Mouse (Mus musculus) forebrain, postnatal 0 days (tissue): ENCODE results near the gene Dnm3. TPM values are rescaled to one million over a fixed set of nuclear protein-coding genes. Genes with fewer than 3 reads are reported as not detected.

ENCODE experiments used
- ATAC-seq: fragments of 200-750 bp; cut with Nextera tagmentation; 2 replicates; pipeline ENCODE4 v1.8.0; 2017; ENCODE audit warnings: mild to moderate bottlenecking, moderate library complexity
- DNase-seq: peaks from one replicate; pipeline ENCODE4 v3.0.0-alpha.2; 2015
- H3K27ac ChIP-seq: fragments of 300-500 bp; sonication (generic); 2 replicates; pipeline ENCODE4 v1.5.1; 2014; ENCODE audit warnings: low read depth, mild to moderate bottlenecking, antibody characterized with exemption, low read length, moderate library complexity, mixed read lengths
- H3K27me3 ChIP-seq: fragments of 300-500 bp; sonication (generic); 2 replicates; pipeline ENCODE4 v1.6.1; 2014; ENCODE audit warnings: mild to moderate bottlenecking, low read length, mixed read lengths; ENCODE audit not compliant: insufficient read depth
- H3K36me3 ChIP-seq: fragments of 300-500 bp; sonication (generic); 2 replicates; pipeline ENCODE4 v1.6.1; 2014; ENCODE audit warnings: mild to moderate bottlenecking, moderate library complexity; ENCODE audit not compliant: insufficient read depth
- H3K4me1 ChIP-seq: fragments of 300-500 bp; sonication (generic); 2 replicates; pipeline ENCODE4 v1.6.1; 2014; ENCODE audit warnings: antibody characterized with exemption; ENCODE audit not compliant: insufficient read depth
- H3K4me2 ChIP-seq: fragments of 300-500 bp; sonication (generic); 2 replicates; pipeline ENCODE4 v1.6.1; 2014; ENCODE audit warnings: low read depth, mild to moderate bottlenecking, moderate library complexity
- H3K4me3 ChIP-seq: fragments of 300-500 bp; sonication (generic); 2 replicates; pipeline ENCODE4 v1.5.1; 2014; ENCODE audit warnings: low read depth, low read length, mixed read lengths
- H3K9ac ChIP-seq: fragments of 300-500 bp; sonication (generic); 2 replicates; pipeline ENCODE4 v1.6.1; 2014; ENCODE audit warnings: mild to moderate bottlenecking
- H3K9me3 ChIP-seq: fragments of 300-500 bp; sonication (generic); 2 replicates; pipeline ENCODE4 v1.6.1; 2016; ENCODE audit warnings: low read length
- CTCF ChIP-seq: sonication (generic); IDR thresholded peaks from 2 replicates; pipeline ENCODE4 v1.5.1; 2016; ENCODE audit warnings: antibody characterized with exemption, control low read depth, low read depth
- WGBS: fragments of 180-500 bp; shearing (Covaris S2); extraction: QIAGEN DNeasy Blood & Tissue Kit; methylation state at CpG from one replicate; pipeline ENCODE4 v1.1.7; 2014; 5-methylcytosine and 5-hydroxymethylcytosine counted together
- polyA plus RNA-seq: library from polyadenylated mRNA; unstranded; fragments of >200 nt; fragmentation: Nextera tagmentation; extraction: Ambion mirVana; gene quantifications from 2 replicates; pipeline ENCODE4 v1.2.1, GENCODE M21; 2015
- total RNA-seq: library from RNA; depleted of rRNA; stranded (reverse); fragments of >200 nt; gene quantifications from 2 replicates; pipeline ENCODE4 v1.2.3, GENCODE M21; 2014

Dnm3 gene
- total and polyA plus RNA-seq, 2 experiments from 2014 or later = 45.3 to 74.4 TPM

DNA sequence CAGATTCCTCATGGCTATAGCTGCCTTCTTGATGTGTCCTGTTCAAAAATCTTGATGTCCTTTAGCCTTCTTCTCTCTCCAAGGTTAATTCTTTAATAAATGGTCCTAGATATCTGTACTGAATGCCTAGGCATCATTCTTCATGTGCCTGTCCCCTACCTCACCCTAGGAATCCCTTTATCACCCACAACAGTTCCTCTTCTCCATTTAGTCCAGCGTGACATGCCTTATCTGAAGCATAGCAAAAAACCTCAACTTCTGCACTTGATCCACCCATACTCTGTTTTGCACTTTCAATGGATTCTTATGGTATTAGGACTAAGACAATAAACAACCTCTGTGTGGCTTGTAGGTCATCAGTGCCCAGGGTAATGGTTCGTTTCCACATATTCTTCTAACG, 378.6 kb downstream of the Dnm3 start:
- no peaks in the 10 kb centered on the region for H3K27me3 ChIP-seq
- H3K9ac ChIP-seq = no peak overlapping the region
- H3K27ac ChIP-seq = no peak overlapping the region
- no peaks in the 10 kb centered on the region for H3K4me1 ChIP-seq
- no peak overlapping the region for H3K4me3 ChIP-seq
- H3K4me2 ChIP-seq = no peak overlapping the region
- no peak for ATAC-seq
- no peaks in the 10 kb centered on the region for H3K9me3 ChIP-seq
- no peak for TF ChIP-seq CTCF
- no peaks in the 10 kb centered on the region for H3K36me3 ChIP-seq
- 88% methylated on average over 3 of the region's 3 CpGs for WGBS
- DNase-seq = no peak

DNA sequence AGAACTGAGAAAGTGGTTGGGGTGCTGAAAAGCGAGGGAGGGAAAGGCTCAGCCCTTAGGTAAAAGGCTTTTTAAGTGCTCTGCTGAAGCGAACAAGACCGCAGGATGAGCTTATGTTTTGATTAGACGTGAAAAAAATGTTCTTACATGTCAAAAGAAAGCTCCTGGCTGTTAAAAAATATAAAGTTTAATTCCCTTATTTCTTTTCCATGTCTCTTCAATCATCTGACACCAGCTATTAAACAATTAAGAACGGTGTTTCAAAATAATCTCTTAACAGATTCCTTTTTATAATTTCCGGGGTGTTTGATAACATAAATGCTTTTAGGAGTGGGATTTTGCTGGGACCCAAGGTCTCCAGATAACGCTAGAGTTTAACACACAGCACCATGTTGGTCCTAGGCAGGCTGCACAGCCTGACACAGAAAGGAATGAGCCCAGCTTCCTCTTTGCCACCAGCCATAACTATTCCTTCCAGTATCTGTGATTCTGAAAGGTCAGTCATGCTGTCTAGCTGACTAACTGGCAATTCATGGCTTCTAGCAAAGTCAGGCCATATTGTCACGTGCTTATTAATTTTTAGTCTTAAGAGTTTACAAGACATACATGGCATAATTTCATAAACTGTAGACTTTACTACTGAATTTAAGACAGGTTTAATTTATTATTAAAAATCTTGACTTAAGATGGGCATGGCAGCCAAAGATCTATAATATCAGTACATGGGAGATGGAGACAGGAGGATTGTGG, 383.1 kb downstream of the Dnm3 start:
- H3K4me2 ChIP-seq = no peak overlapping the region
- no peak for ATAC-seq
- no peak for TF ChIP-seq CTCF
- 78% methylated on average over 8 of the region's 8 CpGs for WGBS
- no peak overlapping the region for H3K4me3 ChIP-seq
- no peak for DNase-seq
- H3K27ac ChIP-seq = no peak overlapping the region
- no peaks in the 10 kb centered on the region for H3K36me3 ChIP-seq
- H3K4me1 ChIP-seq = no peaks in the 10 kb centered on the region
- 0 out of 2 replicates have a peak, but pooled peaks cover 3% of the 10 kb centered on the region for H3K9me3 ChIP-seq
- H3K9ac ChIP-seq = no peak overlapping the region
- H3K27me3 ChIP-seq = no peaks in the 10 kb centered on the region

DNA sequence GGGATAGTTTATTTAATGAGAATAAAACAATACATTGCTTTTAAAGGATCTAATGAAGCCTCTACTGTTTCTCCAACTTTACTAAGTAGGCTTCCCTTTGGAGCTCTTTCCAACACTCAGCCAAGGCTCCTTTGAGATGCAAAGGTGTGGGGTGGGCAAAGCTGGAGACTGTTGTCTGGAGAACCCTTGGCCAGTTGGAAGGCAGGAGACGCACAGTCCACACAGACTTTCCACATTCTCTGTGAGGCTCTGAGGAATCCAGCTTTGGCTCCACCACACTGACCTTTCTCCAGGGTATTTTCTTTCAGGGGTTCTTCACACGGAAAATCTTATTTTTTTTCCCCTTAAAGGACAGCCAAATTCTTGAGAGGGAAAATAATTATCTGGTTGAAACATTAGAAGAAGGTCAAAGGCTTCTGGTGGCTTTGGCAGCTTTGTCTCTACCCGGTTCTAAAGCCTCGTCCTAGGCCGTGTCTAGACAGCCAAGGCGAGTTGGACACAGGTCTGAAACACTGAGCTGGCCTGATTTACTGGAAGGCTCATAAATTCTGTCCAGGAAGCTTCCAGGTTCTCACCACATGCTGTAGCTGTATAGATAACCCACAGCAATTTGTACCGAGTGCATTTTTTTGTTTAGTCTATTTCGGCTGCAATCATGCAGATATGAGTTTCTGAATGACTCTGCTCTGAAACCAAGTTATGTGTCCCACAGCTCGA, 383.9 kb downstream of the Dnm3 start:
- 0 out of 2 replicates have a peak, but pooled peaks cover 3% of the 10 kb centered on the region for H3K9me3 ChIP-seq
- no peak for TF ChIP-seq CTCF
- no peaks in the 10 kb centered on the region for H3K27me3 ChIP-seq
- no peak overlapping the region for H3K9ac ChIP-seq
- no peak for ATAC-seq
- H3K4me2 ChIP-seq = no peak overlapping the region
- 78% methylated on average over 9 of the region's 9 CpGs for WGBS
- H3K27ac ChIP-seq = no peak overlapping the region
- no peaks in the 10 kb centered on the region for H3K4me1 ChIP-seq
- H3K4me3 ChIP-seq = no peak overlapping the region
- no peak for DNase-seq
- H3K36me3 ChIP-seq = no peaks in the 10 kb centered on the region

DNA sequence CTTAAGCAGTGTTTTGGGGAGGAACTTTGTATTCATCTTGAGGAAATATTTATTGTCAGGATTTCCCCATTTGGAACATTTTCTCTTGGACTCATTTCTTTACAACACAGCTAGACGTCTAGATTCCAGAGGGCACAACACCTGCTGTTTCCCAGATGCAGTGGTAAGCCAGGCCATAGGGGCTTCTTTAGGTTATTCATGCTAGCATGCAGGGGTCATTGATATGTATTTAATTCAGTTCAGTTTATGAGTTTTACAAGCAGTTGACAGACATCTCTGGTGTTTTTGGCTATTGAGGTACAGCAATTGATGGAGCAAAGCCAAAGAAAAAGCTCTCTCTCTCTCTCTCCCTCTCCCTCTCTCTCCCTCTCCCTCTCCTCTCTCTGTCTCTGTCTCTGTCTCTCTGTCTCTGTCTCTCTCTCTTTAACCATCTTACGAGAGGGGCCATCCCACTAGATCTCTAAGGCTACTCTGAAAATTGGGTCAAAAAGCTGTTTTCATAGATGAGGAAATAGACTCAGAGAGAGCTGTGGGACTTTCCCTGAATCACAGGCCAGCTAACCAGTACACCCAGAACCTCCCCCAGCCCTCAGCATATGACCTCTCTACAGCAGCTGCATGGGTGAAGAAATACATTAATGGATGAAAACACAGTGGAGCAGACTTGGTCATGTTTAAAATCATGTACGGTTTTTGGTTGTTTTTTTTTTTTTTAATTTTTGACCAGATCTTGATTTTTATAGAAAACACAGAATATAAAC, 384.8 kb downstream of the Dnm3 start:
- Histone ChIP-seq H3K9ac (no peak overlapping the region), H3K4me1 (no peaks in the 10 kb centered on the region), H3K27ac (no peak overlapping the region), H3K36me3 (no peaks in the 10 kb centered on the region), H3K4me2 (no peak overlapping the region), H3K9me3 (0 out of 2 replicates have a peak, but pooled peaks cover 3% of the 10 kb centered on the region), H3K4me3 (no peak overlapping the region), H3K27me3 (no peaks in the 10 kb centered on the region)
- ATAC-seq (no peak), DNase-seq (no peak)
- no peak for TF ChIP-seq CTCF
- WGBS = 77% methylated on average over 3 of the region's 3 CpGs

DNA sequence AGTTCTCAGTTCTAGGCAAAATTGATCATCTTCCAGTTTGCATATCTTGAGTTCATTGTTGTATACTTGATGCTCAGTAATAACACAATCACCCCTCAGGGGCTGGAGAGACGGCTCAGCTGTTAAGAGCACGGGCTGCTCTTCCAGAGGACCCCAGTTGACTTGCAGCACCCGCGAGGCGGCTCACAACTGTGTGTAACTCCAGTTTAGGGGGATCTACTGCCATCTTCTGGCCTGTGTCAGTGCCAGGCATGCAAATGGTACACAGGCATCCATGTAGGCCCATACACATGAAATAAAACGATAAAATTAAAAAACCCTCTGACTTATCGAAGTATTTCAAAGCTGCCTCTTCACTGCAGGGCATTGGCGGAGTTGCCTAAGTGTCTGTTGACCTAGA, 385.4 kb downstream of the Dnm3 start:
- TF ChIP-seq CTCF = 0 out of 2 replicates have a peak, but pooled peaks have one; percentile 6

DNA sequence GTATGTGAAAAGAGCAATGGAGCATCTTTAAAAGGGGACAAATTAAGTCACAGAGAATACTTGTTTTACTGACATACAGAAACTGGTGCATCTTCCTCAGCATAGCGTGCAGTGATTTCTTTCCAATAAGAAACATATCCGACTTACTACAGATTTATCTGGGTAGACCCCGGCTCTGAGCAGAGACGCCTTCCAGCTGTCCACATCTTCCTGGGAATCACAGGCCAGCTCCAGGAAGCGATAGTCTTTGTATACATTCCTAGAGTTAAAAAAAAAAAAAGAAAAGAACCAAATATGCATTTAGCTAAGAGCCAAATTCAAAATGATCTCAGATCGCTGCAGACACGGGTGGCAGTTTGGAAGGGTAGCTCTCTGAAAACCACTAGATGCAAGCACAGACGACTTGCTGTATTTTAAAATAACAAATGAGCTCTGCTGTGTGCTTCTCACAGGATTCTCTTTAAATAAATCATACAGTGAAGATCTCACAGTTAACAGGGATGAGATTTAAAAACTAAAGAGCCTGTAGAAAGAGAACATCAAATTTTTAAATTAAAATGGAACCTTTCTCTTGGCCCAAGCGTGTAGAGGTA, 393.9 kb downstream of the Dnm3 start:
- H3K27me3 ChIP-seq = no peaks in the 10 kb centered on the region
- no peak overlapping the region for H3K4me3 ChIP-seq
- DNase-seq (peak; percentile 26), ATAC-seq (peak; percentile 66)
- H3K9ac ChIP-seq = no peak overlapping the region
- no peaks in the 10 kb centered on the region for H3K4me1 ChIP-seq
- 61% methylated on average over 9 of the region's 9 CpGs for WGBS
- no peak overlapping the region for H3K4me2 ChIP-seq
- H3K27ac ChIP-seq = 0 out of 2 replicates have a peak overlapping the region, but pooled peaks have one; percentile 30
- H3K9me3 ChIP-seq = no peaks in the 10 kb centered on the region
- no peak for TF ChIP-seq CTCF
- H3K36me3 ChIP-seq = no peaks in the 10 kb centered on the region

More for the DNA sequence above, 385.4 kb downstream of the Dnm3 start:
- no peaks in the 10 kb centered on the region for H3K36me3 ChIP-seq
- 0 out of 2 replicates have a peak, but pooled peaks cover 3% of the 10 kb centered on the region for H3K9me3 ChIP-seq
- WGBS = 91% methylated on average over 8 of the region's 8 CpGs
- H3K4me1 ChIP-seq = no peaks in the 10 kb centered on the region
- H3K4me2 ChIP-seq = no peak overlapping the region
- no peak overlapping the region for H3K4me3 ChIP-seq
- no peaks in the 10 kb centered on the region for H3K27me3 ChIP-seq
- ATAC-seq = no peak
- DNase-seq = no peak
- no peak overlapping the region for H3K9ac ChIP-seq
- no peak overlapping the region for H3K27ac ChIP-seq
